In genomic region chr4:133056069-133056890, GRCm38 (mm10) we compare ENCODE assay signal across 9 mouse cellular contexts. TPM values are rescaled to one million over a fixed set of nuclear protein-coding genes. Genes with fewer than 3 reads are reported as not detected.
A peak's percentile ranks its signal among the peaks of the same experiment; 100 is the strongest.
DNase-seq lines count a peak whose midpoint lies in the region; ATAC-seq lines count a peak whose summit lies in the region.
"Had no signal": no experiment of that assay in that cellular context is flagged by ENCODE, and none has a peak within 500 bp of the region (broad histone marks: within the 10 kb centered on the region; RNA-seq: fewer than 3 reads in every experiment).

No protein-coding gene starts in this region.

- peaks cover 63% of the 10 kb centered on the region for H3K4me1 ChIP-seq in forebrain, embryonic 12.5 days

- peak overlapping the region; percentile 19; the same call in 1 of the 2 replicates for H3K4me2 ChIP-seq in forebrain, embryonic 12.5 days

- no peak overlapping the region for H3K4me3 ChIP-seq in forebrain, embryonic 12.5 days (replicated peaks)

- 3% methylated on average over 15 of the region's 15 CpGs for WGBS in forebrain, embryonic 12.5 days

- H3K27ac ChIP-seq in forebrain, embryonic 12.5 days, result peak overlapping the region; percentile 53; the same call in 1 of the 2 replicates
- H3K27ac ChIP-seq: macrophage had no signal

- H3K36me3 ChIP-seq in forebrain, embryonic 12.5 days (replicated peaks), result peaks cover 15% of the 10 kb centered on the region

- ATAC-seq in forebrain, embryonic 12.5 days (ENCODE audit: low FRiP score), result peak; percentile 71

- no peak overlapping the region for H3K9ac ChIP-seq in forebrain, embryonic 12.5 days

- no peaks in the 10 kb centered on the region for H3K27me3 ChIP-seq in forebrain, embryonic 12.5 days

- no peaks in the 10 kb centered on the region for H3K9me3 ChIP-seq in forebrain, embryonic 12.5 days

- intact Hi-C loops in heart, postnatal 10 days (cut with DNase I), result loop anchor here (1.0 to 5.0 kb wide), 5 partner anchors 15 to 241 kb away; no protein-coding TSS in a partner anchor

- peak; percentile 89 for DNase-seq in MN1 (ENCODE audit: low spot score)
- DNase-seq in c-Kit-positive CD71-positive TER-119-negative erythroid progenitor cells, embryonic 14.5 days (ENCODE audit: low read depth), result peak; percentile 59
- DNase-seq in heart, postnatal 10 days, result peak; percentile 86 to 88
- peak; percentile 94 to 96 for DNase-seq in kidney, postnatal 36 days
- DNase-seq in lung, postnatal 10 days, result peak; percentile 90
- DNase-seq in ovary, postnatal 10 days (ENCODE audit: low spot score), result peak; percentile 55
- DNase-seq in urinary bladder, postnatal 25 days (ENCODE audit: low spot score), result peak; percentile 78

RNA-seq across cellular contexts. Expression of gene Ahdc1, which starts 45.2 kb away (rescaled TPM):
- polyA plus RNA-seq in forebrain, embryonic 12.5 days (2016; fragmentation: Nextera tagmentation; extraction: Ambion mirVana), result 7.2 and 8.1 TPM in 2 replicates
- 10 to 100 TPM; 54.0 to 63.0 TPM for total RNA-seq in heart, postnatal 10 days (2021)
